ENCODE assay signal across 29 mouse cellular contexts in the genomic region with DNA sequence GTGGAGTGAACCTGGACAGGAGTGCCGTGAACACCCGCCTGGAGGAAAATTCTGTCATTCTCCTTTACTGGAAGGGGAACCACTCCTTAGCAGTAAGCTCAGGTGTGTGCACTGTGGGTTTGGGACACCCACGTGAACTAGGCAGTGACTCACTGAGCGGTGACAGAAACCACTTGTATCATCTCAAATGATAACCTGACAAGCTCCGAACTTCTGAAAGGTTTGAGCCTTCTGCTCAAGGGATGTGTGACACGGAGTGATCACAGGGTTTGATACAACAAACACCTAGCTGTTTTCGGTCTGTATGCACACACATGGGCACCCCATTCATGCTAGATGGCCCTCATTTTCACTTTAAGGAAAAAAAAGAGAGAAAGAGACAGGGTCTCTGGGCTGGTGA. TPM values are rescaled to one million over a fixed set of nuclear protein-coding genes. Genes with fewer than 3 reads are reported as not detected.
DNase-seq lines count a peak whose midpoint lies in the region; ATAC-seq and TF ChIP-seq lines count a peak whose summit lies in the region.
"Had no signal": no experiment of that assay in that cellular context is flagged by ENCODE, and none has a peak within 500 bp of the region (broad histone marks: within the 10 kb centered on the region; RNA-seq: fewer than 3 reads in every experiment).

A gene (minus strand): TSS at position 76 of the 400 bp plus-strand sequence.

- H3K36me3 ChIP-seq in thymus, adult 2 months (ENCODE audit: control insufficient read depth, insufficient read depth, low read length), result no peaks in the 10 kb centered on the region
- H3K36me3 ChIP-seq in E14TG2a.4 (ENCODE audit: insufficient read depth, low read length), result no peaks in the 10 kb centered on the region
- no peaks in the 10 kb centered on the region for H3K36me3 ChIP-seq in forebrain, embryonic 10.5 days (replicated peaks)
- H3K36me3 ChIP-seq: embryonic facial prominence, embryonic 12.5 days; forebrain, embryonic 12.5 days; heart, embryonic 15.5 days; hindbrain, embryonic 10.5 days; intestine, embryonic 15.5 days had no signal

- H3K27me3 ChIP-seq in thymus, adult 2 months (ENCODE audit: control insufficient read depth, insufficient read depth, low read length), result no peaks in the 10 kb centered on the region
- peaks cover 16% of the 10 kb centered on the region for H3K27me3 ChIP-seq in E14TG2a.4 (ENCODE audit: insufficient read depth, low read length)
- no peaks in the 10 kb centered on the region for H3K27me3 ChIP-seq in forebrain, embryonic 10.5 days (ENCODE audit: poor library complexity, severe bottlenecking)
- H3K27me3 ChIP-seq: CH12.LX; embryonic facial prominence, embryonic 12.5 days; forebrain, embryonic 12.5 days; heart, embryonic 15.5 days; intestine, embryonic 15.5 days had no signal

- 74% methylated on average over 7 of the region's 7 CpGs for WGBS in thymus, adult 2 months
- WGBS in forebrain, embryonic 10.5 days, result 91% methylated on average over 7 of the region's 7 CpGs

- H3K27ac ChIP-seq in thymus, adult 2 months (ENCODE audit: control insufficient read depth, insufficient read depth, low read length), result peak within 1 kb of the TSS; percentile 84
- H3K27ac ChIP-seq in forebrain, embryonic 10.5 days, result no peak within 1 kb of the TSS
- H3K27ac ChIP-seq: embryonic facial prominence, embryonic 12.5 days; forebrain, embryonic 12.5 days; heart, adult 2 months; heart, embryonic 15.5 days; hindbrain, embryonic 10.5 days; intestine, embryonic 15.5 days had no signal

- peak; percentile 32 for ATAC-seq in activated CD4-positive, CD25-positive, alpha-beta regulatory T cell, adult 4 months
- ATAC-seq: forebrain, embryonic 16.5 days; hindbrain, embryonic 16.5 days; intestine, embryonic 15.5 days had no signal

- TF ChIP-seq CTCF in thymus, adult 2 months (IDR thresholded peaks at IDR 0.05; ENCODE audit: borderline replicate concordance, control insufficient read depth, extremely low read depth, insufficient read depth, low read length, poor library complexity), result no peak
- no peak for TF ChIP-seq CTCF in E14TG2a.4 (conservative IDR thresholded peaks at IDR 0.05; ENCODE audit: low read length)

- TF ChIP-seq POLR2A in thymus, adult 2 months (IDR thresholded peaks at IDR 0.05; ENCODE audit: control insufficient read depth, extremely low read depth, insufficient read depth, low read length, poor library complexity), result no peak

- H3K4me1 ChIP-seq in thymus, adult 2 months (replicated peaks; ENCODE audit: control insufficient read depth, insufficient read depth, low read length), result peaks cover 62% of the 10 kb centered on the region
- H3K4me1 ChIP-seq in E14TG2a.4 (replicated peaks; ENCODE audit: low read depth, low read length), result peaks cover 27% of the 10 kb centered on the region
- H3K4me1 ChIP-seq in forebrain, embryonic 10.5 days, result peaks cover 10% of the 10 kb centered on the region
- H3K4me1 ChIP-seq: forebrain, embryonic 12.5 days; heart, embryonic 15.5 days; intestine, embryonic 15.5 days had no signal

- no peak within 1 kb of the TSS for H3K4me3 ChIP-seq in thymus, adult 2 months (ENCODE audit: control insufficient read depth, insufficient read depth, low read length)
- peak within 1 kb of the TSS; percentile 50 for H3K4me3 ChIP-seq in E14TG2a.4 (replicated peaks; ENCODE audit: low read length)
- no peak within 1 kb of the TSS for H3K4me3 ChIP-seq in forebrain, embryonic 10.5 days
- H3K4me3 ChIP-seq: embryonic facial prominence, embryonic 12.5 days; forebrain, embryonic 12.5 days; heart, adult 2 months; heart, embryonic 15.5 days; hindbrain, embryonic 10.5 days; intestine, embryonic 15.5 days had no signal

- H3K9me3 ChIP-seq in E14TG2a.4 (ENCODE audit: low read length), result no peaks in the 10 kb centered on the region
- no peaks in the 10 kb centered on the region for H3K9me3 ChIP-seq in forebrain, embryonic 10.5 days
- H3K9me3 ChIP-seq: embryonic facial prominence, embryonic 12.5 days; forebrain, embryonic 12.5 days; heart, embryonic 15.5 days; hindbrain, embryonic 10.5 days; intestine, embryonic 15.5 days had no signal

- DNase-seq in thymus, adult 2 months, result peak; percentile 37
- DNase-seq in thymus, postnatal 4 days, result no peak
- DNase-seq in naive thymus-derived CD4-positive, alpha-beta T cell, adult 2 months (ENCODE audit: low read depth), result peak; percentile 81
- DNase-seq in kidney, postnatal 14 days, result no peak
- no peak for DNase-seq in forebrain, embryonic 10.5 days (ENCODE audit: extremely low spot score, low spot score)
- no peak for DNase-seq in kidney, postnatal 36 days
- DNase-seq: adrenal gland, adult 2 months; adrenal gland, postnatal 25 days; cerebellum, adult 11 months; cerebellum, adult 9-10 months; cerebellum, postnatal 25 days; gastrocnemius, postnatal 10 days; heart, adult 2 months; heart, postnatal 14 days; kidney, adult 2 months had no signal

RNA-seq across cellular contexts. Expression of the gene that starts here (rescaled TPM):
- 0.74 and 1.7 TPM in 2 replicates for polyA plus RNA-seq in thymus, adult 2 months (2012; rRNA removed)
- under 1 TPM in 1 of 2 experiments, not detected in 1; 0.95 TPM for polyA plus RNA-seq in activated CD4-positive, CD25-positive, alpha-beta regulatory T cell, adult 4 months (2017; shearing (Covaris generic))
- polyA plus RNA-seq in forebrain, embryonic 10.5 days (2016; fragmentation: Nextera tagmentation; extraction: Ambion mirVana), result not detected in 2 replicates
- polyA plus RNA-seq: adrenal gland, adult 2 months; brain, embryonic 14.5 days; cortical plate, adult 2 months; embryonic facial prominence, embryonic 12.5 days; forebrain, embryonic 12.5 days; forebrain, embryonic 16.5 days; frontal cortex, adult 2 months; heart, adult 2 months; heart, embryonic 11.5 days; heart, embryonic 15.5 days; hindbrain, embryonic 10.5 days; hindbrain, embryonic 16.5 days; intestine, embryonic 15.5 days; kidney, adult 2 months had no signal

Comparison
In these comparisons a context has a peak if more than half of its experiments do, and no peak if none do; other contexts are left out.
1. DNase-seq: peak in thymus, adult 2 months (single experiment) and naive thymus-derived CD4-positive, alpha-beta T cell, adult 2 months (single experiment); none in thymus, postnatal 4 days (single experiment), kidney, postnatal 14 days (single experiment), forebrain, embryonic 10.5 days (single experiment) and kidney, postnatal 36 days (0 of 2).
2. Peak in ATAC-seq in activated CD4-positive, CD25-positive, alpha-beta regulatory T cell, adult 4 months; RNA of the gene not detected or under 1 TPM.